Mouse (Mus musculus): Measurements from ENCODE around the gene Ccnd3.
"Not testable (repeated sequence)": the region's sequence is repeated elsewhere in the genome, so short reads cannot be mapped to it uniquely, and the experiment has no call there.

Gene Ccnd3

DNA sequence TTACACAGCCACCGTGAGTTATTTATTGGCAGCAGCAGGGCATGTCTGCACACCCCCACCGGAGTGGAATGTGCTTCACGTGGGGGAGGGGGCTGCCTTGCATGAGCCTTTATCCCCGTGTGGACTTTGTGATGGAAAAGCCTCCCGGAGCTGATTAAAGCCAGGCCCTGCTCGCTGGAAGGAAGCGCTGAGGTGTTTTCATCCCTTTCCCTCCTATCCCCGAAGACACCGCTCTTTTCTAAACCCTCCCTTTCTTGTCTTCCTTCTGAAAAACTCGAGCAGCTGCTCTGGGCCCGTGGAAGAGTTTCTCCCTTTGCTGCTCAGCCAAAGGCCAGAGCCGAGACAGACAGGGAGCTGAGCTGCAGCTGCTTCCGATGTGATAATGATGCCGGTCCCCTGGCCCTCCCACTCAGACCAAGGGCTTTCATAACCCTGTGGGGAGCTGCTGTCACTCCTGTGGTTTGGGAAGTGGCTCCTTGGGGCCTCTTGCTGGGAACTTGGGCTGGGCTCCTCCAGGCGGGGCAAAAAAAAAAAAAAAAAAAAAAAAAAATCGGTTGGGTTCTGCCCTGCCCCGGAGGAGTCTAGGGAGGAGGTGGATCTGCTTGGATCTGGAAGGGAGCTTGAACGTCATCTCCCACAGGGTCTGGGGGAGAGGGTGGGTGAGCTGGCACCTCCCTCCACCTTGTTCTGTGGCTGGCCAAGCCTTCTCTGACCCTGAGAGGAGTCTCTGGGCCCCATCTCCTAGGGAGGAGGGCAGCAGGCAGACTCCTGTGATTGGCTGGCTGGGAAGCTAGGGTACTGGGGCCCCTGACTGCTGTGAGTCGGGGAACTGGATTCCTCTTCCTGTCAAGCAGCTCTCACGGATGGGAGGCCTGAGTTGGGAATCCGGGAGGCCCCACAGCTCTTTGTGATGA lies 90.7 kb downstream of the Ccnd3 start:
- peak; percentile 77 to 83 for DNase-seq (ENCODE audit: low spot score in 2 of 2)

DNA sequence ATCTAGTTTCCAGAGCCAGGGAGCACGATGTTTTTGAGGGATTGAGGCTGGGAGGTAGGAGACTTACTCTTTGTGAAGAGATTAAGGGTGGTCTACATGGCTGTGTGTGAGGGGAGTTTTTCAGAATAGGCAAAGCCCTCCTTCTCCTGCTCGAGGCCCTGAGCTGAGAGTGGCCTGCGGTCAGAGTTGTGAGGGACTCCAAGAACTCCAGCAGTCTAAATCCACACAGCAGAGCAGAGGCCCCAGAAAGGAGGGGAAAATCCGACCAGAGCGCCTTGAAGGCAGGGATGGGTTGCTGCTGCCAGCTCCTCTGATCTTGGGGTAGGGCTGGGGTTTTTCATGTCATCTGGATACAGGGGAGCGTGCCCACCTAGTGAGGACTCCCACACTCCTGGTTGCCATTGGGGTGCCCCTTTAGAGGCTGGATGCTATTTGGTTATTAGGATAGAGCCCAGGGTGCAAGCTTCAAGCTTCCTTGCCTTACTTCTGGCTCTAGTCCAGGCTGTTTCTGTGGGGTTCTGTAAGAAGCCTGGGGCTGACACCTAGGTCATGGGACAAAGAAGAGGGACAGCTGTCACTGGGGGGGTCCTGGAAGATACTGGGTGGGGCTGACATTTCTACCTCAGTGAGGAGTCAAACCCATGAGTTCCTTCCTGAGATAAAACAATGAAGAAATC lies 91.4 kb downstream of the Ccnd3 start:
- DNase-seq (ENCODE audit: low spot score in 2 of 2) = peak in 1 of 2 experiments; percentile 19

DNA sequence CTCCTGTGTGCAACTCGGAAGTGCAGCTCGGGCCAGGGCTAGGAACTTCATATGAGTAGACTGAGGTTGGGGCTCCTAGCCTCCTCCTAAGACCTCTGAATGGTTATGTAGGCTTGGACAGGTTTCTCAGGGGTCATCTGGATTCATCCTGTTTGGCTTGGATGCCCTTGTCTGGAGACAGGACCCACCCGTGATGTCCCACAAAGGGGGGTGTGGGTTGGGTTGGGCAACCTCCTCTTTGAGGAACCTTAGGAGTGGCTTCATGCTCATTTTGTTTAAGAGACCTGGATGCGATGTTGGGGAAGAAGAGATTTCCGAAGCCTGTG lies 92.0 kb downstream of the Ccnd3 start:
- DNase-seq (ENCODE audit: low spot score in 2 of 2) = no peak

DNA sequence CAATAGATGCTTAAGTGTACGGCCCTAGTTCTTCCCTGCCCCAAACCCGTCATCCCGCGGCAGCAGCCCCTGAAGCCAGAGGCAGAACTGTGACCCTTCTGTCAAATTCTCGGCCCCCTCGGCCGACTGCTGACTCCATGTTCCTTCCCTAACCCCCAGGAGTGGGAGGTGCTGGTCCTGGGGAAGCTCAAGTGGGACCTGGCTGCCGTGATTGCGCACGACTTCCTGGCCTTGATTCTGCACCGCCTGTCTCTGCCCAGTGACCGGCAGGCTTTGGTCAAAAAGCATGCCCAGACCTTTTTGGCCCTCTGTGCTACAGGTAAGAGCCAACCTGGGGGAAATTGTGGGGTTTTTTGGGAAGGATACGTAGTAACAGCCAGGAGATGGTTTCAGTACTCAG lies 92.4 kb downstream of the Ccnd3 start:
- DNase-seq (ENCODE audit: low spot score in 2 of 2) = no peak

DNA sequence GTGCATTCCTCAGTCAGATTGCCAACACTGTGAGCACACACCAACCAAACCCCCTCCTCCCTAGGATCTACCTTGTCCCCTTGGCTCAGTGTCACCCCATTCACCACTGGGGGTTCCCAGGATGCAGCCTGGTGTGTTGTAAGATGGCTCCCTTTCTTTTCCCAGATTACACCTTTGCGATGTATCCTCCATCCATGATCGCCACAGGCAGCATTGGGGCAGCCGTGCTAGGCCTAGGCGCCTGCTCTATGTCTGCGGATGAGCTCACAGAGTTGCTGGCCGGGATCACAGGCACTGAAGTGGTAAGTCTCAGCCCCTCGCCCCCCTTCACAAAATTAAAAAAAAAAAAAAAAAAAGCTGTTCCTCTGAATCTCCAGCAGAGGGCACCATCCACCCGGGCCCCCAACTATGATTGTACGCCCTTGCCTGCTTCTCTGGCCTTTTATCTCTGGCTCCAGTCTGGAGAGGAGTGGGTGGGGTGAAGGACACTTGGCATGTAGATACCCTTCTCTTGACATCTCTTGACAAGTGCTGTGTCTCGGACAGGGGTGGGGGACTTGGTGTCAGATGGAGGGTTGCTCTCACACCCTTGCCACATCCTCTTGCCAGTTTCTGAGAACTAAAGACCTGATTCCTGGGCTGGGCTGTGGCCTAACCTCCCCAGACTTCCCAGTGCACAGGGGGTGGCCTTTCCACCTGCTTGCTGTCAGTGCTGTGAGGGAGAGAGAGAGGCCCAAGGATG lies 93.2 kb downstream of the Ccnd3 start:
- DNase-seq (ENCODE audit: low spot score in 2 of 2) = peak in 1 of 2 experiments; percentile 36

DNA sequence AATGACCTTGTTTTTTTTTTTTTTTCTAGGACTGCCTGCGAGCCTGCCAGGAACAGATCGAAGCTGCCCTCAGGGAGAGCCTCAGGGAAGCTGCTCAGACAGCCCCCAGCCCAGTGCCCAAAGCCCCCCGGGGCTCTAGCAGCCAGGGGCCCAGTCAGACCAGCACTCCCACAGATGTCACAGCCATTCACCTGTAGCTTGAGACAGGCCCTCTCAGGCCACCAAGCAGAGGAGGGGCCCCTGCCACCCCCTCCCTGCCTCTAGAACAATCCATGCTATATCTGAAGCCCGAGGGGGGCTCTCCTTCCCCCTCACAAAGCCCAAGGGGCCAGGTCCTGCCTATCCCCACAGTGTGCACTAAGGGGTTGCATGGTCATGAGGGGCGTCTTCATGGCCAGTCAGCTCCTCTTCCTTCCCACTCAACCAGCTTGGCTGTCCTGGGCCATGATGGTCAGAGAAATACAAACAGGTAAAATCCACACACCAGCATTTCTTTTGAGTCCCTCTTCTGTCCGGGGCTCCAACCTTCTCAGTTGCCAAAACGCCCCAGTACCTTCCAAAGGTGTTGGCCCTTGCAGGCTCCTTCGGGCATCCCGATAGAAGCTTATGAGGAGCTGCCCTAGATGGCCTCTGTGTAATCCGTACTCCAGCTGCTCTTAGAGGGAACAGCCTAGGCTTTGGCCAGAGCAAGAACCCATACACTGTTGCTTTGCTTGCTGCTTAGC lies 93.9 kb downstream of the Ccnd3 start:
- not testable (repeated sequence) for DNase-seq (ENCODE audit: low spot score in 2 of 2)

DNA sequence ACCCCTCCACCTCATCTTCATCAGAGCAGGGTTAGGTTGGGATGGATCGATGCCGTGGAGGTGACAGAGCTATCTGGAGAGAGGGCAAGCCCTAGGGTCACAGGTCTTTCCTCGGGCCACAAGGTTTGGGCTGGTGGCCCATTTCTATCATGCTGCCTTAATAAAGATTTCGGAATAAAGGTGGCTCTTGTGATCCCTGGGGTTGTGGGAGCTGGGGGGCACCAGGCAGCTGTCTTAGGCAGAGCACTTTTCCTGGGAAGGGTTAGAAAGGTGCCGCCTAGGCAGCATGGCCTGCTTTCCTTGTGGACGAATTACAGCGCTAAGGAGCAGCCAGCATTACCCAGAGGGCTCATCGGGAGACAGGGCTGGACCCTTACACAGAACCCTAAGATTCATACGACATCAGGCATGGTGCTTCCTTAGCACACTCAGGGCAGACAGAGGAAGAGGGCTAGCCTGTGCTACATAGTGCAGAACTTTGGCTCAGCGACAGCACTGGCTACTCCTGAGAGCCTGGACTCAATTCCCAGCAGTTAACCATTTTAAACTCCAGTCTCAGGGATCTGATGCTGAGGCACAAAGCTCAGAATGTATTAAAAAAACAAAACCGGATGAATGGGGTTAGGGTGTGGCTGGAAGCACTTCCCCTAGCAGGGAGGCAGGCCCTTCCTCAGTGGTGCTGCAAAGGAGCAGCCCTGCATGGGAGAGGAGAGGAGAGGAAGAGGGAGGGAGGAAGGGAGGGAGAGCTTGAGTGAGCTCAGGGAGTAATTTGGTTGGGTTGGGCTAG lies 94.9 kb downstream of the Ccnd3 start:
- peak; percentile 42 to 65 for DNase-seq (ENCODE audit: low spot score in 2 of 2)

DNA sequence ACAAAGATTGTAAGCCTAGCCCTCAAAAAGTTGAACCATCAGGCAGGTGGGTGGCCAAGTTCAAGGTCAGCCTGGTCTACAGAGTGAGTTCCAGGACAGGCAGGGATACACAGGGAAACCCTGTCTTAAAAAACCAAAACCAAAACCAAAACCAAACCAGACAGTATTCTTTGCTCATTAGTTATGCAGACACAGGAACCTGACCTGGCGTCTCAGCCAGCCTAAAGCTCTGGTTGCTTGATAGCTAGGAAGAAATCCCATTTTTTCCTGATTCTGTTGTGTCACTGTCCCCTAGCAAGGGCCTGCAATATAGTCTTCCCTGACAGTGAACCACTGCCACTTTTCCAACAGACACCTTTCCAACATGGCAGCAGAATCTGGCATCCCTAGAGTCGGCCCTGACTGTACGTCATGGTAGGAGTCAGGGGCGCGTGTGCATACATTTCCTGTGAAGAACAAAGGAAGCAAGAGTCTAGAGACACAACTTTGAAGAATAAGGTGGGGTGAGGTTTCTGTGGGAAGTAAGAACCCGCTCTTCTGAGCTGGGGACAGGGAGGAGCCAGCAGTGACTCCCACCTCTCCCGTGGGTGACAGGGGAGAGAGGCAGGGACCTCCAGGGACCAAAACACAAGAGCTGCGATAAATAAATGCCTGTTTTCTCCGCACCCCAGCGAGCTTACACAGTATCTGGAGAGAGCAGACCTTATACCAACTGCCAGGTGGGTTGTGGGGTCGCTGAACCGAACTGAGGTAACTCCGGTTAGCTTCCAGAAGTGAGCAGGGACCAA lies 95.9 kb downstream of the Ccnd3 start:
- no peak for DNase-seq (ENCODE audit: low spot score in 2 of 2)

DNA sequence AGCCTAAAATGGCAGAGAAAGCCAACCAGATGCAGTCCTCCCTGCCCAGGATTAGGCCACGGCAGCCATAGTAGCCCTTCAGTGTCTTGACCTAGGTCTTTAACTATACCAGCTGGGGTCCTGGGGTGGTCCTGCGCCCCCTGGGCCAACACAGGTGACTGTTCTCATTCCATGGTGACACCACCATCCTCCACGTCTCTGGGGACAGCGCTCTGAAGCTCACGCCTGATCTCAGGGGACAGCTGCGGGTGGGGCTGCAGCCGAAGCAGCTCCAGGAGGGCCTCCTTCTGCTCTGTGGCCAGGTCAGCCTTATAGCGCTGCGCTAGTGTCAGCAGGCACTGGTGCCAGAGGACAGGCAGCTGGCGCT lies 96.5 kb downstream of the Ccnd3 start:
- DNase-seq (ENCODE audit: low spot score in 2 of 2) = no peak

DNA sequence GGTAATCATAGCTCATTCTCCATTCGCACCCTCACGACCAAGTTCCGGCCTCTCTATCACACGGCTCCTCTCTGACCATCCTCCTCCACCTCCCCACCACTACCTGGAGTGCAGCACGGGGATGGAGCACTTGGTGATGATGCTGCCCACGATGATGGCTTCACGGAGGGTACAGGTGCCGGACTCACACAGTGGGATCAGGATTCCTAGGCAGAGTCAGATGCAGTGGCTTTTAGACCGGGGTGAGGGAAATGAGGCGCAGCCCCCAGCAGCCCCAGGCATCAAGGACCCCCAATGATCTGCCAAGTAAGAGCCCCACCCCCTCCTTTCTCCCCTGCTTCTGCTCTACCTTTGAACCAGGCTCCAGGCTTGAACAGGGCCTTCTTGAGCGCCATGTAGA lies 97.4 kb downstream of the Ccnd3 start:
- DNase-seq (ENCODE audit: low spot score in 2 of 2) = no peak

DNA sequence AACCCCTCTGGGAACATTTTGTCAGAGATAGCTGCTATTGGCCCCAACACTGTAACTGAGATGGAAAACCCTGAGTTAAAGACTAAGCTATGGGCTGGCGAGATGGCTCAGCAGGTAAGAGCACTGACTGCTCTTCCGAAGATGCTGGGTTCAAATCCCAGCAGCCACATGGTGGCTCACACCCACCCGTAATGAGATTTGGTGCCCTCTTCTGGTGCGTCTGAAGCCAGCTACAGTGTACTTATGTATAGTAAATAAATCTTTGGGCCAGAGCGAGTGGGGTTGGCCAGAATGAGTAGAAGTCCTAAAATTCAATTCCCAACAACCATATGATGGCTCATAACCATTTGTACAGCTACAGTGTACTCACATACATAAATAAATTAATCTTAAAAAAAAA lies 101.4 kb downstream of the Ccnd3 start:
- DNase-seq (ENCODE audit: low spot score in 2 of 2) = no peak

DNA sequence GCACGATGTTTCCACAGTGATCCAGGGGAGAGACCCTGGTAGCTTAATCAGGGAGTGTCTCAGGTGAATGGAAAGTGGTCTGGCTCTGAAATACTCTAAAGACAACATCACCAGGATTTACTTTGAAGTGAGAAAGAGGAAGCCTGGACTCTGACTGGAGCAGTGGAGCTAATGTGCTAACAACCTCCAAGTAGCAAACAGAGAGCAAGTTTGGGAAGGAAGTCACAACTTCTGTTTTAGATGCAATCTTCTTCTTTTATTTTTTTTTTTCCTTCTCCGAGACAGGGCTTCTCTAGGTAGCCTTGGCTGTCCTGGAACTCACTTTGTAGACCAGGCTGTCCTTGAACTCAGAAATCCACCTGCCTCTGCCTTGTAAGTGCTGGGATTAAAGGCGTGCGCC lies 104.3 kb downstream of the Ccnd3 start:
- DNase-seq (ENCODE audit: low spot score in 2 of 2) = no peak

DNA sequence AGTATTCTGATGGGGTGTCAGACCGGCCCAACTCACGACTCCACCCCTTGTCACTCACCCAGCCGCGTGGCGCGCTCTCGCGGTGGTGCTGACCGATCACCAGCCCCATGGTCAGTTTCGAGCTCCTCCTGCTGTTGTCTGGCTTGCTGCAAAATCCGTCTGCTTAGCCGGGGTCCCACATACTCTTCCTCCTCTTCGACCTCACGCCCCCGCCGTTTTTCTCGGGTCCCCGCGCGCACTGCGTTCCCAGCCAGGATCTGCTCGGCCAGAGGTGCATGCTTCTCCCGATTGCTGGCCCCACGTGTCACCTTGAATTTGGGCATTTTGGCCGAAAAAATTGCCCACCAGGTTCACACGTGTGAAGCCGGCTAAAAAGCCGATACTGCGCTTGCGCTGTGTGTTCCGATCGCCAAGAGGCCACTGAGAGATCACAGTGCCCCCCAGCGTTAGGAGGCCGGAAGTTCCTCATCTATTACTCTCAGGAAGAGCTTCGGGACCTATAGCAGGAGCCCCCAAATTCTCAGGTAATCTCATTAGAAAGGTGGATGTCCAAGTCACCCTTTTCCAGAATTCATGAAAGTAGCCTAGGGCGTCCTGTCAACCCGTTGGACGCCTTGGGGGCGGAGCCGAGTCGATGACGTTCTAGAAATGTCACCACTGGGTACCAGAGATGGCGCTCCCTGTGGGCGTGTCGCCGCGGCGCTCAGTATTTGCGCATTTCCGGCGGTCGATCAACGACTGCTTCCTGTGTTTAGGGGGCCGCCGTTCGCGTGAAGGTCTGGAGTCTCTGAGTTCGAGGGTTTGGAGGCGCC lies 106.2 kb downstream of the Ccnd3 start, which contains the start of the genes Bysl, Med20 and Gm20517:
Gene Bysl (minus strand): TSS at position 644 of the 812 bp plus-strand sequence.
Gene Med20 (plus strand): TSS at position 734 of the 812 bp plus-strand sequence.
Gene Gm20517 (plus strand): TSS at position 741 of the 812 bp plus-strand sequence.
- DNase-seq (ENCODE audit: low spot score in 2 of 2) = peak; percentile 94 to 96

DNA sequence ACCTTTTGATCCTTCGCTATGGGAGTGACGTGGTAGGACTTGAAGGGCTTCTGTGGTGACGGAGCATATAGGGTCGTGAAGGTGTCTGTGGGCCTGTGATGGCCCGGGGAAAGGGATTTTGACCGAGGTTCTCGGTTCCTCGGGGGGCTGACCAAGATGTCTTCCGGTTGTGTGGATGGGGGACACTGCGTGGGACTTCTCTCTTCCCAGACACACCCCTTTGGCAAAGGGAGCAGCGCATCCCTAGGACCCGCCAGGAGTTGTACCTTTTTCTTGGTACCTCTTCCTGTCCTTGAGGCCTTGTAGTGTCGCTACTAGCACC lies 106.8 kb downstream of the Ccnd3 start:
- no peak for DNase-seq (ENCODE audit: low spot score in 2 of 2)

DNA sequence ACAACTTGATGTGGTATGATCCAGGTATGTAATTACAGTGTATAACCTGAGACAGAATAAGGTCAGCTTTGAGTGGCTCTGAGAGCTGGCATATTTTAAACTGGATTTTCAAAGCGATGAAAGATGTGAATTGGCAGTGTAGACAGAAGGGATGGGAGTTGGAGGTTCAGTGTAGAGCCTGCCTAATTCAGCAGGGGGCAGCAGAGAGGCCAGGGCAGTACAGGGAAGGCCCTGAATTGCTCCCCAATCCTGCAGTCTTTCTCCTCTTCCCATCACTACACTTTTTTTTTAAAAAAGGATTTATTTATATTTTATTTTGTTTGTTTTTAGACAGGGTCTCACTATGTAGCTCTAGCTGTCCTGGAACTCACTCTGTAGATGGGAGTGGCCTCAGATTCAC lies 109.2 kb downstream of the Ccnd3 start:
- peak in 1 of 2 experiments; percentile 11 for DNase-seq (ENCODE audit: low spot score in 2 of 2)

DNA sequence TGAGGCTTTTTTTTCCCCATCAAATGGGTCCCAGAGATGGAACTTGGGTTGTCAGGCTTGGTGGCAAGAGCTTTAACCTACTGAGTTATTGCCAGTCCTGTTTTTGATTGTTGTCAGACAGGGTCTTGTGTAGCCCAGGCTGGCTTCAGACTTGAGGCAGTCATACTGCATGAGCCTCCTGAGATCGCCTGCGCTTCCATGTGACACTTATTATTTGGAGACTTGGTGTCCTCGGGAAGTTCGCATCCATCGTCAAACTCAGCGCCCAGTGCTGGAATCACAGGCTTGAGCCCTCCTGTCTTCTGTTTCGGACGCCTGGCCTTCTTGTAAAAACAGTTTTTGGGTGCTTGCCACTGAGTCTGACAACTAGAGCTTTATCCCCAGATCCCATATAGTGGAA lies 111.3 kb downstream of the Ccnd3 start:
- no peak for DNase-seq (ENCODE audit: low spot score in 2 of 2)

DNA sequence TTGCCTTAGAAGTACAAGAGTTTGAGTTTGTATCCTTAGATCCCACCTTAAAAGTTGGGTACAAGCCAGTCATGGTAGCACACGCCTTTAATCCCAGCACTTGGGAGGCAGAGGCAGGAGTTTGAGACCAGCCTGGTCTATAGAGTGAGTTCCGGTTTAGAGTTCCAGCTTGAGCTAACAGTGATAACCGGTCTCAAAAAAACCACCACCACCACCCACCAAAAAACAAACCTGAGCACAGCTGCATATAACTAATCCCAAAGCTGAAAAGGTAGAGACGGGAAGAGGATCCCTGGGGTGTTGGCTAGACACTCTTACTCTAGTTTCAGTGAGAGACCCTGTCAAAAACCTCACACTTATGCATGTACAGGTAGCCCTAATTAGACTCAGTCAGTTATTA lies 111.8 kb downstream of the Ccnd3 start:
- DNase-seq (ENCODE audit: low spot score in 2 of 2) = no peak

DNA sequence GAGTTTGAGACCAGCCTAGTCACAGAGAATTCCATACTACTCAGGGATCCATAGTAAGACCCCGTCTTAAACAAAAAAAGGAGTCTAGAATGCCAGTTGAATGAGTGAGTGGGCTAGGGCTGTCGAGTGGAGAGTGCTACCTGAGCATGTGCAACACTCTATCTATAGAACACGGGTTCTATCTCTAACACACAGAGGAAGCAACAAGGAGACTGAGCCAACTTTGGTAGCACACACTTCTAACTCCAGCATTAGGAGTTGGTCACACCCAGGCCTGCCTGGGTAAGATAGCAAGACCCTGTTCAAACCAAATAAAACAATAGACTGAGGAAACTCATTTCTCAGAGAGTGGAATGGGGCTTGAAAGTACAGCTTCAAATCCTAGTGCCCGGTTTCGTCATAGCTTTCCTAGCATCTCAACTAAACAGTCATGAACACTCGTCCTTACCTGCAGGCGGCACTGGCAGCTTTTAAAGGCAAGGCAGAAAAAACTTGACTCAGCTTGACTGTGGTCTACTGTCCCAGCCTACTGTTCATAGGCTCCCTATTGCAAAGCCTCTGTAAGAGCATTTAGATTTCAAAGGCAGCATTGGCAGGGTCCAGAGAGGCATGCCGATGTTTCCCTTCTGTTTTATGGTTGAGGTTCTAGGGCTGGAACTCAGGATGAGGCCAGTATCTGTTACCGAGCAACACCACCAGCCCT lies 112.9 kb downstream of the Ccnd3 start:
- no peak for DNase-seq (ENCODE audit: low spot score in 2 of 2)
